Mouse (Mus musculus) stomach, embryonic 16.5 days (tissue): ENCODE measurements around the gene Nkx1-1. TPM values are rescaled to one million over a fixed set of nuclear protein-coding genes. Genes with fewer than 3 reads are reported as not detected.

ENCODE experiments used
- polyA plus RNA-seq: library from polyadenylated mRNA; unstranded; fragments of >200 nt; fragmentation: Nextera tagmentation; extraction: Ambion mirVana; gene quantifications from 2 replicates; pipeline ENCODE4 v1.2.1, GENCODE M21; 2015

The Nkx1-1 gene
- polyA plus RNA-seq, 1 experiment from 2014 or later = not detected

Other genes starting within 250 kb of the Nkx1-1 start
- gene Spon2, start 215.5 kb downstream of the Nkx1-1 start, polyA plus RNA-seq = 60.9 and 73.3 TPM in 2 replicates
- gene Ctbp1, start 159.0 kb downstream of the Nkx1-1 start, polyA plus RNA-seq = 221 TPM in 2 replicates
- 111 and 121 TPM in 2 replicates for gene Maea, start 98.5 kb downstream of the Nkx1-1 start, polyA plus RNA-seq
- gene Uvssa, start 55.4 kb downstream of the Nkx1-1 start, polyA plus RNA-seq = 9.5 and 9.8 TPM in 2 replicates
- gene Fam53a, start 195.7 kb upstream of the Nkx1-1 start, polyA plus RNA-seq = 50.3 and 53.3 TPM in 2 replicates
- 0.27 and 0.51 TPM in 2 replicates for gene Gm9903, start 195.9 kb upstream of the Nkx1-1 start, polyA plus RNA-seq
- gene Slbp, start 218.6 kb upstream of the Nkx1-1 start, polyA plus RNA-seq = 174 and 190 TPM in 2 replicates
- 137 and 145 TPM in 2 replicates for gene Tacc3, start 224.2 kb upstream of the Nkx1-1 start, polyA plus RNA-seq
- 34.0 and 40.6 TPM in 2 replicates for gene Tmem129, start 224.4 kb upstream of the Nkx1-1 start, polyA plus RNA-seq